In genomic region chr9:13506956-13507821, GRCm38 (mm10) we compare ENCODE assay signal across 10 mouse cellular contexts.
A peak's percentile ranks its signal among the peaks of the same experiment; 100 is the strongest.
DNase-seq lines count a peak whose midpoint lies in the region; ATAC-seq and TF ChIP-seq lines count a peak whose summit lies in the region.
"Had no signal": no experiment of that assay in that cellular context is flagged by ENCODE, and none has a peak within 500 bp of the region (broad histone marks: within the 10 kb centered on the region; RNA-seq: fewer than 3 reads in every experiment).

No protein-coding gene starts in this region.

- no peaks in the 10 kb centered on the region for H3K36me3 ChIP-seq in stomach, embryonic 14.5 days (ENCODE audit: control insufficient read depth, insufficient read depth, low read length)
- no peaks in the 10 kb centered on the region for H3K36me3 ChIP-seq in stomach, postnatal 0 days (ENCODE audit: control insufficient read depth, insufficient read depth, low read length)
- H3K36me3 ChIP-seq in heart, embryonic 15.5 days = no peaks in the 10 kb centered on the region
- H3K36me3 ChIP-seq: liver, embryonic 13.5 days had no signal

- peak; percentile 72; the same call in 1 of the 2 replicates for ATAC-seq in stomach, embryonic 14.5 days (ENCODE audit: insufficient number of reproducible peaks, insufficient read depth, low FRiP score, low read depth)
- ATAC-seq in stomach, postnatal 0 days (ENCODE audit: low FRiP score, low TSS enrichment) = no peak
- no peak for ATAC-seq in heart, embryonic 15.5 days (replicated peaks; ENCODE audit: insufficient number of reproducible peaks, insufficient read depth, low FRiP score, low read depth)
- ATAC-seq: forebrain, embryonic 13.5 days had no signal

- no peak for TF ChIP-seq CTCF in stomach, postnatal 0 days (IDR thresholded peaks at IDR 0.05; ENCODE audit: low read depth)
- TF ChIP-seq CTCF in left cerebral cortex, adult 2 months (IDR thresholded peaks at IDR 0.05) = no peak

- no peak overlapping the region for H3K4me3 ChIP-seq in stomach, embryonic 14.5 days (ENCODE audit: low read depth, low read length)
- H3K4me3 ChIP-seq in stomach, postnatal 0 days (ENCODE audit: low read depth, low read length) = no peak overlapping the region
- no peak overlapping the region for H3K4me3 ChIP-seq in heart, embryonic 15.5 days
- no peak overlapping the region for H3K4me3 ChIP-seq in left cerebral cortex, adult 2 months
- H3K4me3 ChIP-seq: forebrain, embryonic 13.5 days; liver, embryonic 13.5 days had no signal

- TF ChIP-seq EP300 in stomach, postnatal 0 days (optimal IDR thresholded peaks at IDR 0.05) = no peak

- no peak for DNase-seq in stomach, postnatal 0 days (ENCODE audit: low spot score)
- peak; percentile 46 to 61 for DNase-seq in kidney, postnatal 36 days
- no peak for DNase-seq in right cerebral cortex, postnatal 25 days
- no peak for DNase-seq in gastrocnemius, adult 18-20 months (ENCODE audit: low spot score)
- DNase-seq in left cerebral cortex, adult 2 months (ENCODE audit: extremely low spot score in 1 of 2, low spot score in 2 of 2) = no peak
- DNase-seq: cerebellum, postnatal 36 days; liver, embryonic 13.5 days had no signal

- no peak overlapping the region for H3K9ac ChIP-seq in stomach, embryonic 14.5 days (replicated peaks; ENCODE audit: low read depth, low read length)
- H3K9ac ChIP-seq in stomach, postnatal 0 days (ENCODE audit: low read length) = no peak overlapping the region
- H3K9ac ChIP-seq in heart, embryonic 15.5 days = no peak overlapping the region
- H3K9ac ChIP-seq: forebrain, embryonic 13.5 days; liver, embryonic 13.5 days had no signal

- no peaks in the 10 kb centered on the region for H3K9me3 ChIP-seq in stomach, embryonic 14.5 days (ENCODE audit: control insufficient read depth, low read depth, low read length)
- no peaks in the 10 kb centered on the region for H3K9me3 ChIP-seq in stomach, postnatal 0 days (ENCODE audit: control insufficient read depth, low read length)
- no peaks in the 10 kb centered on the region for H3K9me3 ChIP-seq in heart, embryonic 15.5 days (replicated peaks)
- H3K9me3 ChIP-seq: forebrain, embryonic 13.5 days; liver, embryonic 13.5 days had no signal

- peak overlapping the region; percentile 67; the same call in 1 of the 2 replicates for H3K27ac ChIP-seq in stomach, embryonic 14.5 days (ENCODE audit: low read length)
- H3K27ac ChIP-seq in stomach, postnatal 0 days (replicated peaks) = no peak overlapping the region
- H3K27ac ChIP-seq in heart, embryonic 15.5 days = peak overlapping the region; percentile 18
- H3K27ac ChIP-seq in left cerebral cortex, adult 2 months = no peak overlapping the region
- H3K27ac ChIP-seq: forebrain, embryonic 13.5 days; liver, embryonic 13.5 days had no signal

- H3K4me1 ChIP-seq in stomach, embryonic 14.5 days (ENCODE audit: control insufficient read depth, insufficient read depth, low read length) = peaks cover 7% of the 10 kb centered on the region; the same call in 1 of the 2 replicates
- no peaks in the 10 kb centered on the region for H3K4me1 ChIP-seq in stomach, postnatal 0 days (replicated peaks; ENCODE audit: control insufficient read depth, insufficient read depth)
- H3K4me1 ChIP-seq in heart, embryonic 15.5 days (replicated peaks) = peaks cover 8% of the 10 kb centered on the region
- H3K4me1 ChIP-seq: forebrain, embryonic 13.5 days; liver, embryonic 13.5 days had no signal

- 27% methylated on average over 6 of the region's 6 CpGs for WGBS in stomach, embryonic 14.5 days
- 51% methylated on average over 6 of the region's 6 CpGs for WGBS in stomach, postnatal 0 days
- 49% methylated on average over 6 of the region's 6 CpGs for WGBS in heart, embryonic 15.5 days

- no peaks in the 10 kb centered on the region for H3K27me3 ChIP-seq in stomach, embryonic 14.5 days (ENCODE audit: control insufficient read depth, insufficient read depth, low read length)
- no peaks in the 10 kb centered on the region for H3K27me3 ChIP-seq in stomach, postnatal 0 days (ENCODE audit: control insufficient read depth, insufficient read depth, low read length)
- no peaks in the 10 kb centered on the region for H3K27me3 ChIP-seq in heart, embryonic 15.5 days
- H3K27me3 ChIP-seq: forebrain, embryonic 13.5 days; liver, embryonic 13.5 days had no signal

- intact Hi-C loops in left cerebral cortex, adult 2 months (cut with DNase I) = no loop called here

- no peak overlapping the region for H3K4me2 ChIP-seq in stomach, embryonic 14.5 days (replicated peaks; ENCODE audit: low read depth, low read length)
- no peak overlapping the region for H3K4me2 ChIP-seq in stomach, postnatal 0 days (replicated peaks; ENCODE audit: low read depth)
- H3K4me2 ChIP-seq in heart, embryonic 15.5 days = no peak overlapping the region
- H3K4me2 ChIP-seq: forebrain, embryonic 13.5 days; liver, embryonic 13.5 days had no signal

Comparison
In these comparisons a context has a peak if more than half of its experiments do, and no peak if none do; other contexts are left out.
1. H3K27ac ChIP-seq: peak in stomach, embryonic 14.5 days (single experiment) and heart, embryonic 15.5 days (single experiment); none in stomach, postnatal 0 days (single experiment) and left cerebral cortex, adult 2 months (single experiment).
2. DNase-seq: peak in kidney, postnatal 36 days (2 of 2); none in stomach, postnatal 0 days (single experiment), right cerebral cortex, postnatal 25 days (single experiment), gastrocnemius, adult 18-20 months (single experiment) and left cerebral cortex, adult 2 months (0 of 2).